Mouse (Mus musculus) lung, embryonic 14.5 days (tissue): Measurements from ENCODE around the gene Tmprss11c. TPM values are rescaled to one million over a fixed set of nuclear protein-coding genes. Genes with fewer than 3 reads are reported as not detected.
"Not testable (repeated sequence)": the region's sequence is repeated elsewhere in the genome, so short reads cannot be mapped to it uniquely, and the experiment has no call there.

Experiments
- ATAC-seq: fragments of 200-750 bp; cut with Nextera tagmentation; 2 replicates; pipeline ENCODE4 v1.8.0; 2017; ENCODE audit warnings: mild to moderate bottlenecking, moderate TSS enrichment, moderate library complexity; ENCODE audit not compliant: insufficient read depth
- DNase-seq: peaks from one replicate; pipeline ENCODE4 v3.0.0-alpha.2; 2015
- H3K27ac ChIP-seq: fragments of 300-500 bp; sonication (generic); 2 replicates; pipeline ENCODE4 v1.5.1; 2014; ENCODE audit warnings: low read depth, mild to moderate bottlenecking, moderate library complexity
- H3K27me3 ChIP-seq: fragments of 300-500 bp; sonication (generic); 2 replicates; pipeline ENCODE4 v1.6.1; 2014; ENCODE audit warnings: low read length, control low read depth; ENCODE audit not compliant: insufficient read depth
- H3K36me3 ChIP-seq: fragments of 300-500 bp; sonication (generic); 2 replicates; pipeline ENCODE4 v1.6.1; 2014; ENCODE audit warnings: control low read depth; ENCODE audit not compliant: insufficient read depth
- H3K4me1 ChIP-seq: fragments of 300-500 bp; sonication (generic); 2 replicates; pipeline ENCODE4 v1.6.1; 2014; ENCODE audit warnings: antibody characterized with exemption, control low read depth; ENCODE audit not compliant: insufficient read depth
- H3K4me2 ChIP-seq: fragments of 300-500 bp; sonication (generic); 2 replicates; pipeline ENCODE4 v1.6.1; 2014; ENCODE audit warnings: mild to moderate bottlenecking
- H3K4me3 ChIP-seq: fragments of 300-500 bp; sonication (generic); 2 replicates; pipeline ENCODE4 v1.5.1; 2014; ENCODE audit warnings: low read depth, low read length
- H3K9ac ChIP-seq: fragments of 300-500 bp; sonication (generic); 2 replicates; pipeline ENCODE4 v1.6.1; 2014
- H3K9me3 ChIP-seq: fragments of 300-500 bp; sonication (generic); 2 replicates; pipeline ENCODE4 v1.6.1; 2016; ENCODE audit warnings: low read depth, low read length, control low read depth
- CTCF ChIP-seq: IDR thresholded peaks from 2 replicates; pipeline ENCODE4 v1.5.1; 2016; ENCODE audit warnings: antibody characterized with exemption, low read depth
- WGBS: fragments of 180-500 bp; shearing (Covaris S2); extraction: QIAGEN DNeasy Blood & Tissue Kit; methylation state at CpG from one replicate; pipeline ENCODE4 v1.1.7; 2014; 5-methylcytosine and 5-hydroxymethylcytosine counted together
- polyA plus RNA-seq: library from polyadenylated mRNA; unstranded; fragments of >200 nt; fragmentation: Nextera tagmentation; extraction: Ambion mirVana; gene quantifications from 2 replicates; pipeline ENCODE4 v1.2.1, GENCODE M21; 2014

Tmprss11c gene
- not detected in 2 replicates for polyA plus RNA-seq

DNA sequence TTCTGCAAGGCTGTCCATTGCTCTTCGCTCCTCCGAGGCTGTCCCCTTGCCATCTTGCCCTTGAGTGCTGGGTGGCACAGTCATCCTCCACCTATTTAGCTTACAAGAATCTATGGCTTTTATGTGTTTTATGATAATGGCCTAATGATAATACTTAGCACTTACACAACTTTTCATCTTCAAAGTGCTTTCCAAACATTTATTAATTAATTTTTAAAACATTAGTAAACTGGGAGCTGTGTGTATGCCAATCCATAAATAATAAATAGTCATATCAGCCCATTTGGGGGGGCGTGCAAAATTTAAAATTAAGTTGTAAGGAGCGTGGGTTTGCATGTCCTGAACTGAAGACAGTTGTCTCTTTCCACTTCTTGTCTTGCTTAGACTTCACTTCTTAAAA lies at the start of gene Tmprss11c:
Gene Tmprss11c, minus strand, starts transcription at position 101 of the 400 bp plus-strand sequence.
- ATAC-seq: no peak
- Histone ChIP-seq H3K9me3 (no peaks in the 10 kb centered on the region), H3K4me3 (no peak within 1 kb of the TSS), H3K4me1 (no peaks in the 10 kb centered on the region), H3K36me3 (no peaks in the 10 kb centered on the region), H3K27ac (no peak within 1 kb of the TSS), H3K27me3 (no peaks in the 10 kb centered on the region), H3K9ac (no peak within 1 kb of the TSS), H3K4me2 (no peak within 1 kb of the TSS)
- no peak for TF ChIP-seq CTCF
- DNase-seq: no peak
- WGBS: 72% methylated on average over 4 of the region's 4 CpGs

DNA sequence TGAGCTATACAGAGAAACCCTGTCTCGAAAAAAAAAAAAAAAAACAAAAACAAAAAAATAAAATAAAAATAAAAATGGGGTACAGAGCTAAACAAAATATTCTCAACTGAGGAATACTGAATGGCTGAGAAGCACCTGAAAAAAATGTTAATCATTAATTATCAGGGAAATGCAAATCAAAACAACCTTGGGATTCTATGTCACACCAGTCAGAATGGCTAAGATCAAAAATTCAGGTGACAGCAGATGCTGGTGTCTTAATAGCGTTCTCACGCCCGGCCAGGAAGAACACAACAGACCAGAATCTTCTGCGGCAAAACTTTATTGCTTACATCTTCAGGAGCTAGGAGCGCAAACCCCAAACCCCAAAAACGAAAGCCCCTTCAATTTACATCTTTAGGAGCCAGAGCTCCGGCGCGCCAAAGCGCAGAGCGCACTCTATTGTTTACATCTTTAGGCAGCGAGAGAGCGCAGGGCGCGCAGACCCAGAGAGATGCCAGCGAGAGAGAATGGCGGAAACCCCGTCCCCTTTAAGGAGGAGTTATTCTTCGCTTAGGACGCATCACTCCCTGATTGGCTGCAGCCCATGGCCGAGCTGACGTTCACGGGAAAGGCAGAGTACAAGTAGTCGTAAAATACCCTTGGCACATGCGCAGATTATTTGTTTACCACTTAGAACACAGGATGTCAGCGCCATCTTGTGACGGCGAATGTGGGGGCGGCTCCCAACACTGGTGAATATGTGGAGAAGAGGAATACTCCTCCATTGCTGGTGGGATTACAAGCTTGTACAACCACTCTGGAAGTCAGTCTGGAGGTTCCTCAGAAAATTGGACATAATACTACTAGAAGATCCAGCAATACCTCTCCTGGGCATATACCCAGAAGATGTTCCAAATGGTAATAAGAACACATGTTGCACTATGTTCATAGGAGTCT lies 29.2 kb upstream of the Tmprss11c start:
- not testable (repeated sequence) for H3K9me3 ChIP-seq, H3K36me3 ChIP-seq, DNase-seq, H3K27ac ChIP-seq, H3K27me3 ChIP-seq, H3K4me1 ChIP-seq, H3K9ac ChIP-seq
- Histone ChIP-seq H3K4me2 (peak overlapping the region; percentile 41), H3K4me3 (peak overlapping the region; percentile 21; the same call in 1 of the 2 replicates)
- ATAC-seq: peak; percentile 31; the same call in 1 of the 2 replicates
- WGBS: 48% methylated on average over 26 of the region's 30 CpGs

GRCm38 (mm10) chr5:86306116-86306515 lies 17.0 kb upstream of the Tmprss11c start:
- Histone ChIP-seq H3K4me1 (no peaks in the 10 kb centered on the region), H3K27ac (no peak overlapping the region), H3K27me3 (no peaks in the 10 kb centered on the region), H3K4me3 (no peak overlapping the region), H3K9me3 (no peaks in the 10 kb centered on the region), H3K4me2 (no peak overlapping the region), H3K36me3 (no peaks in the 10 kb centered on the region), H3K9ac (no peak overlapping the region)
- ATAC-seq (no peak), DNase-seq (peak; percentile 57)
- TF ChIP-seq CTCF: no peak
- WGBS: 48% methylated on average over 5 of the region's 5 CpGs

DNA sequence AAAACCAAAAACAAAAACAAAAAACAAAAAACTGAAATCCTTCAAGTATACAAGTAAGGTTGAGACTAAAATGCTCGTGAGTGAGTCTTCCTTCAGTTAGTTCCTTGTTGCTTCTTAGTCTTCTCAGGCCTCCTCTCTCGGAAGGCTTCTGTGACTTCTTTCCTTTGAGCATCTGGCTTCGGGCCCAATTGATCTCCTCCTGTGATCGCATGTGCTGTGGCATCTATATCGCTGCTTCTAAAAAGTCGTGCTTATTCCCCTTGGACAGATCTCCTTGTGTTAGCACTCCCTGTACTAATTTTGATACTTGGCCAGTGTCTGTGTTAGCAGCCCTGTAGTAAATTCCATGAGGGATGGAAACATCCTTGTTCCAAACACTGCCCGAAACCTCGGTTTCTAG lies 14.8 kb upstream of the Tmprss11c start:
- no peak overlapping the region for H3K4me2 ChIP-seq
- no peak for TF ChIP-seq CTCF
- no peaks in the 10 kb centered on the region for H3K4me1 ChIP-seq
- H3K9me3 ChIP-seq: no peaks in the 10 kb centered on the region
- H3K27me3 ChIP-seq: no peaks in the 10 kb centered on the region
- 80% methylated on average over 8 of the region's 8 CpGs for WGBS
- H3K36me3 ChIP-seq: no peaks in the 10 kb centered on the region
- ATAC-seq (no peak), DNase-seq (no peak)
- H3K27ac ChIP-seq: no peak overlapping the region
- no peak overlapping the region for H3K4me3 ChIP-seq
- H3K9ac ChIP-seq: no peak overlapping the region

DNA sequence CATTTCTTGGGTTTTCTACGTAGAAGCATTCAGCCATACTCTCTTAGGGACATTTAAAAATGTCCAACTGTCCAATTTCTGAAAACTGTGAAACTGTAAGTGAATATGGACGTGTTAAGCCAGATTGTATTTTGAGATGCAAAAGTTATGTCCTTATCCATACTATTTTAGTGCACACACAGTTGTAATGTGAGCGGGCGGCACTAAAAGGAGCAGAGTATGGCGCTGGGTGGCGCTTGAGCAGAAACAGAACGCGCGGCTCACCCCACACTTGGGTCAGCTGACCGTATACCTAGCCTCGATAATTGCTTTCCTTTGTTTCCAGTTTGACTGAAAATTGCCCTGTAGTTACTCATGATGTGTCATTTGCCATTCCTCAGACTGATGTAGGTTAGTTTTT lies 42.5 kb downstream of the Tmprss11c start:
- 86% methylated on average over 11 of the region's 11 CpGs for WGBS
- no peaks in the 10 kb centered on the region for H3K36me3 ChIP-seq
- no peak for ATAC-seq

GRCm38 (mm10) chr5:86244880-86245279 lies 44.2 kb downstream of the Tmprss11c start:
- no peak for ATAC-seq
- WGBS: 78% methylated on average over 1 of the region's 1 CpGs
- TF ChIP-seq CTCF: no peak

More for the DNA sequence above, 42.5 kb downstream of the Tmprss11c start:
- no peak overlapping the region for H3K27ac ChIP-seq
- H3K9ac ChIP-seq: no peak overlapping the region
- H3K27me3 ChIP-seq: no peaks in the 10 kb centered on the region
- no peak overlapping the region for H3K4me2 ChIP-seq
- no peak for TF ChIP-seq CTCF
- no peak overlapping the region for H3K4me3 ChIP-seq
- no peak for DNase-seq
- no peaks in the 10 kb centered on the region for H3K9me3 ChIP-seq
- no peaks in the 10 kb centered on the region for H3K4me1 ChIP-seq

DNA sequence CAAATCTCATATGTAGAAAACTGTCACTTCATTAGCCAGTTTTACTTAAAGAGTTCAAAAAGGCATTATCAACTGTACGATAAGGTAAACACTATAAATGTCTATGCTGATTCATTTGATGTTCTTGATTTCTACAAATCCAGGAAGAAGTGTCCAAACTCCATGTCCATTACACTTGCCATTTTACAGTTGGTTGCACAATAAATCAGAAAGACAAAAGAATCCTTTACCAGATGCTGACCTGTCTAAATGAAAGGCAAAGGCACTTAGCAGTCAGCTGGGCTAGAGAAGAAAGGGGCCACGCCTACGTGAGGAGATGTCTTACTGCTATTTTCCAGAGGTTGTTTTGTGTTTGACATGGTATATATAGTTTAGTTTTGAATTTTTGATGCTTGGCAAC lies 44.8 kb downstream of the Tmprss11c start:
- Histone ChIP-seq H3K27me3 (no peaks in the 10 kb centered on the region), H3K4me2 (no peak overlapping the region), H3K4me3 (no peak overlapping the region), H3K4me1 (no peaks in the 10 kb centered on the region), H3K27ac (no peak overlapping the region), H3K9me3 (no peaks in the 10 kb centered on the region), H3K36me3 (no peaks in the 10 kb centered on the region), H3K9ac (no peak overlapping the region)
- TF ChIP-seq CTCF: no peak
- ATAC-seq (no peak), DNase-seq (no peak)
- WGBS: 55% methylated on average over 3 of the region's 3 CpGs

More at GRCm38 (mm10) chr5:86244880-86245279, 44.2 kb downstream of the Tmprss11c start:
- Histone ChIP-seq H3K36me3 (no peaks in the 10 kb centered on the region), H3K4me1 (no peaks in the 10 kb centered on the region), H3K27ac (no peak overlapping the region), H3K4me3 (no peak overlapping the region), H3K9me3 (no peaks in the 10 kb centered on the region), H3K4me2 (no peak overlapping the region), H3K27me3 (no peaks in the 10 kb centered on the region), H3K9ac (no peak overlapping the region)
- no peak for DNase-seq
